Comparison of ENCODE assay signal across 10 mouse cellular contexts in genomic region chr8:3803091-3803490, GRCm38 (mm10). TPM values are rescaled to one million over a fixed set of nuclear protein-coding genes. Genes with fewer than 3 reads are reported as not detected.
A peak's percentile ranks its signal among the peaks of the same experiment; 100 is the strongest.
DNase-seq lines count a peak whose midpoint lies in the region; ATAC-seq and TF ChIP-seq lines count a peak whose summit lies in the region.
"Had no signal": no experiment of that assay in that cellular context is flagged by ENCODE, and none has a peak within 500 bp of the region (broad histone marks: within the 10 kb centered on the region; RNA-seq: fewer than 3 reads in every experiment).

No protein-coding gene starts in this region.

- ATAC-seq in kidney, embryonic 14.5 days (ENCODE audit: low FRiP score, low TSS enrichment), result no peak
- no peak for ATAC-seq in forebrain, embryonic 15.5 days (replicated peaks)

- TF ChIP-seq POLR2A in kidney, adult 2 months (IDR thresholded peaks at IDR 0.05; ENCODE audit: low read depth, low read length), result no peak

- no peak overlapping the region for H3K27ac ChIP-seq in kidney, adult 2 months (ENCODE audit: insufficient read depth, low read depth, low read length)
- no peak overlapping the region for H3K27ac ChIP-seq in kidney, embryonic 14.5 days (ENCODE audit: low read depth, low read length)
- H3K27ac ChIP-seq in embryonic facial prominence, embryonic 10.5 days (replicated peaks), result no peak overlapping the region
- H3K27ac ChIP-seq in forebrain, embryonic 15.5 days (replicated peaks), result no peak overlapping the region
- H3K27ac ChIP-seq: limb, embryonic 15.5 days had no signal

- H3K9ac ChIP-seq in kidney, embryonic 14.5 days (ENCODE audit: low read depth, low read length), result no peak overlapping the region
- no peak overlapping the region for H3K9ac ChIP-seq in forebrain, embryonic 15.5 days (replicated peaks)
- H3K9ac ChIP-seq: limb, embryonic 15.5 days had no signal

- peak; percentile 47 for DNase-seq in kidney, adult 2 months
- DNase-seq in T-cell, adult 2 months (ENCODE audit: low spot score), result peak; percentile 6
- DNase-seq in cerebellum, postnatal 25 days, result peak; percentile 35 to 55
- DNase-seq in layer of hippocampus, adult 18-20 months (ENCODE audit: low spot score in 2 of 2), result peak; percentile 3 to 25
- peak; percentile 44 to 49 for DNase-seq in right cerebral cortex, postnatal 10 days (ENCODE audit: low spot score in 2 of 2)
- no peak for DNase-seq in embryonic facial prominence, embryonic 10.5 days (ENCODE audit: low spot score)

- H3K4me2 ChIP-seq in kidney, embryonic 14.5 days (replicated peaks; ENCODE audit: low read depth, low read length), result no peak overlapping the region
- H3K4me2 ChIP-seq in forebrain, embryonic 15.5 days (replicated peaks), result no peak overlapping the region
- H3K4me2 ChIP-seq: limb, embryonic 15.5 days had no signal

- WGBS in kidney, adult 2 months, result 84% methylated on average over 14 of the region's 14 CpGs
- WGBS in kidney, embryonic 14.5 days, result 90% methylated on average over 14 of the region's 14 CpGs
- WGBS in embryonic facial prominence, embryonic 10.5 days, result 87% methylated on average over 14 of the region's 14 CpGs
- 92% methylated on average over 14 of the region's 14 CpGs for WGBS in forebrain, embryonic 15.5 days

- H3K4me1 ChIP-seq in kidney, adult 2 months (ENCODE audit: control insufficient read depth, insufficient read depth, low read length), result no peaks in the 10 kb centered on the region
- H3K4me1 ChIP-seq in kidney, embryonic 14.5 days (ENCODE audit: control insufficient read depth, insufficient read depth, low read length), result no peaks in the 10 kb centered on the region
- no peaks in the 10 kb centered on the region for H3K4me1 ChIP-seq in embryonic facial prominence, embryonic 10.5 days
- no peaks in the 10 kb centered on the region for H3K4me1 ChIP-seq in forebrain, embryonic 15.5 days
- H3K4me1 ChIP-seq: limb, embryonic 15.5 days had no signal

- no peaks in the 10 kb centered on the region for H3K27me3 ChIP-seq in kidney, adult 2 months (replicated peaks; ENCODE audit: control insufficient read depth, insufficient read depth, low read length)
- H3K27me3 ChIP-seq in kidney, embryonic 14.5 days (ENCODE audit: control insufficient read depth, insufficient read depth, low read length), result no peaks in the 10 kb centered on the region
- H3K27me3 ChIP-seq in embryonic facial prominence, embryonic 10.5 days (replicated peaks; ENCODE audit: low read depth, poor library complexity, severe bottlenecking), result no peaks in the 10 kb centered on the region
- H3K27me3 ChIP-seq in forebrain, embryonic 15.5 days, result no peaks in the 10 kb centered on the region
- H3K27me3 ChIP-seq: limb, embryonic 15.5 days had no signal

- peaks cover 10% of the 10 kb centered on the region; the same call in 1 of the 2 replicates for H3K9me3 ChIP-seq in kidney, embryonic 14.5 days (ENCODE audit: control insufficient read depth, low read length)
- H3K9me3 ChIP-seq in embryonic facial prominence, embryonic 10.5 days, result peaks cover 45% of the 10 kb centered on the region
- peaks cover 21% of the 10 kb centered on the region for H3K9me3 ChIP-seq in forebrain, embryonic 15.5 days

- no peaks in the 10 kb centered on the region for H3K36me3 ChIP-seq in kidney, adult 2 months (ENCODE audit: control insufficient read depth, insufficient read depth, low read length)
- no peaks in the 10 kb centered on the region for H3K36me3 ChIP-seq in kidney, embryonic 14.5 days (ENCODE audit: control insufficient read depth, insufficient read depth, low read length)
- H3K36me3 ChIP-seq in embryonic facial prominence, embryonic 10.5 days (replicated peaks), result no peaks in the 10 kb centered on the region
- H3K36me3 ChIP-seq in forebrain, embryonic 15.5 days, result no peaks in the 10 kb centered on the region
- H3K36me3 ChIP-seq: limb, embryonic 15.5 days had no signal

- no peak overlapping the region for H3K4me3 ChIP-seq in kidney, adult 2 months (ENCODE audit: insufficient read depth, low read depth, low read length)
- H3K4me3 ChIP-seq in kidney, embryonic 14.5 days (ENCODE audit: low read length), result no peak overlapping the region
- no peak overlapping the region for H3K4me3 ChIP-seq in embryonic facial prominence, embryonic 10.5 days
- H3K4me3 ChIP-seq in forebrain, embryonic 15.5 days, result no peak overlapping the region
- H3K4me3 ChIP-seq: limb, embryonic 15.5 days had no signal

- TF ChIP-seq CTCF in kidney, adult 2 months (conservative IDR thresholded peaks at IDR 0.05; ENCODE audit: insufficient read depth, insufficient read length, low read depth, low read length), result no peak

RNA-seq across cellular contexts. Expression of gene Cd209e, which starts 51.0 kb away (rescaled TPM):
- 0.13 TPM in 1 of 2 replicates, not detected in the other for polyA plus RNA-seq in kidney, adult 2 months (2012; rRNA removed)
- polyA plus RNA-seq in kidney, embryonic 14.5 days (2014; fragmentation: Nextera tagmentation; extraction: Ambion mirVana), result not detected in 2 replicates
- not detected for total RNA-seq in layer of hippocampus, adult 18-20 months (2021)
- polyA plus RNA-seq in embryonic facial prominence, embryonic 10.5 days (2016; fragmentation: Nextera tagmentation; extraction: Ambion mirVana), result not detected in 2 replicates
- not detected in 2 replicates for polyA plus RNA-seq in forebrain, embryonic 15.5 days (2015; fragmentation: Nextera tagmentation; extraction: Ambion mirVana)
- polyA plus RNA-seq: frontal cortex, adult 2 months; limb, embryonic 15.5 days had no signal

RNA-seq across cellular contexts. Expression of gene Cd209a, which starts 54.3 kb away (rescaled TPM):
- polyA plus RNA-seq in kidney, adult 2 months (2012; rRNA removed), result 0.79 and 1.1 TPM in 2 replicates
- polyA plus RNA-seq in kidney, embryonic 14.5 days (2014; fragmentation: Nextera tagmentation; extraction: Ambion mirVana), result not detected in 2 replicates
- total RNA-seq in layer of hippocampus, adult 18-20 months (2021), result 1 to 10 TPM in 1 of 2 experiments, under 1 TPM in 1; 0.57 to 1.0 TPM
- polyA plus RNA-seq in embryonic facial prominence, embryonic 10.5 days (2016; fragmentation: Nextera tagmentation; extraction: Ambion mirVana), result not detected in 2 replicates
- not detected in 2 replicates for polyA plus RNA-seq in forebrain, embryonic 15.5 days (2015; fragmentation: Nextera tagmentation; extraction: Ambion mirVana)
